Mouse (Mus musculus): Measurements from ENCODE around the gene Tomm40l.

The Tomm40l gene

GRCm38 (mm10) chr1:171222238-171223155, at the start of gene Tomm40l:
Gene Tomm40l, minus strand, starts transcription at chr1:171222514.
- peak; percentile 96 for DNase-seq (ENCODE audit: low read depth)

DNA sequence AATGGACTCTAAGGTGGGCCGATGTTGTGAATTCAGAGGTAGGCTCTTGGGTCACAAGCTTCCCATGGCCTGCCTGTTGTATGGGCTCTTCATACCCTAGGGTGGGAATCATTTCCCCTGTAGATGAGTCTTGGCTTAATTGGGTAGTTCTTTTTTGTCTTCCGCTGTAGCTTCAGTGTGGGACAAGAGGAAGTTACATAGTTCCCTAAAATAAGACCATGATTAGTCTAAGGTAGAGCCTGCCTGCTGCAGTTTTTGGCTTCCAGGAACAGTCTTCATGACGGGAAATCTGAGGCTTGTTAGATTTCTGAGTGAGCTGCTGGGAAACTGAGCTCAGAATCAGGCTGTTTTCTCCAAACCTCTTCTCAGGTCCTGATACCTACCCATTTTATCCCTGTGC, 49.8 kb upstream of the Tomm40l start:
- no peak for DNase-seq (ENCODE audit: low read depth)

GRCm38 (mm10) chr1:171271622-171272021, 49.3 kb upstream of the Tomm40l start:
- no peak for DNase-seq (ENCODE audit: low read depth)

DNA sequence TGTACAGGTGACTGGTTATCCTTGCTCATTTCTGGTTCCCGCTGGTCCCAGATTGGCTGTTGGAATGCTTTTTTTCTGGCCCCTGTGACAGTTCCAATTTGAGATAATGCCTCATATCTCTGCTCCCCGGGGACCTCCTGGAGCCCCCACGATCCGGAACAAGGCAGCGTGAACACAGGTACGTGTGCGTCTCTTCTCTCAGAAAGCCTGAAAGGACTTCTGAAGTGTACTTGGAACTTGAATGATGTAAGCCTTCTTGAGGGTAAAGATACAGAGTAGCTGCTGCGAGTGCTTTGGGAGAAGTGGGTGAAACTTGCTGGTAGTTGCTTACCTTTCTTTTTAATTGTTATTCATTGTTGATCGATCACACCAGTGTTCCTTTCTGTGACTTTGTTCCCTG, 48.9 kb upstream of the Tomm40l start:
- DNase-seq (ENCODE audit: low read depth) = no peak

DNA sequence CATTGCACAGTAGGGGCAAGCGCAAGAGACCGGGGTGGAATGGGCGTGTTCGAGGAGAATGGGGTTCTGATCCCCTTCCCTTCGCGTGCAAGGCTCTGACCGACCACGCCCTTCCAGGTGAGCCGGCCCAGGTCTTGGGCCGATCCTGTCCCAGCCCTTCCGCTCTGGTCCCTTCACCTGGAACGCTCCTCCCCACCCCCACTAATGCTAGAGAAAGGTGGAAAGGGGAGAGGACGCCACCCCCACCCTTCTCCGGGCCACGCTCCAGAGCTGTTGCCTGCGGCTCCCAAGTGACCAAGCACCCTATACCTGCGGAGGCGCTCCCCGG, 48.2 kb upstream of the Tomm40l start:
- DNase-seq (ENCODE audit: low read depth) = no peak

DNA sequence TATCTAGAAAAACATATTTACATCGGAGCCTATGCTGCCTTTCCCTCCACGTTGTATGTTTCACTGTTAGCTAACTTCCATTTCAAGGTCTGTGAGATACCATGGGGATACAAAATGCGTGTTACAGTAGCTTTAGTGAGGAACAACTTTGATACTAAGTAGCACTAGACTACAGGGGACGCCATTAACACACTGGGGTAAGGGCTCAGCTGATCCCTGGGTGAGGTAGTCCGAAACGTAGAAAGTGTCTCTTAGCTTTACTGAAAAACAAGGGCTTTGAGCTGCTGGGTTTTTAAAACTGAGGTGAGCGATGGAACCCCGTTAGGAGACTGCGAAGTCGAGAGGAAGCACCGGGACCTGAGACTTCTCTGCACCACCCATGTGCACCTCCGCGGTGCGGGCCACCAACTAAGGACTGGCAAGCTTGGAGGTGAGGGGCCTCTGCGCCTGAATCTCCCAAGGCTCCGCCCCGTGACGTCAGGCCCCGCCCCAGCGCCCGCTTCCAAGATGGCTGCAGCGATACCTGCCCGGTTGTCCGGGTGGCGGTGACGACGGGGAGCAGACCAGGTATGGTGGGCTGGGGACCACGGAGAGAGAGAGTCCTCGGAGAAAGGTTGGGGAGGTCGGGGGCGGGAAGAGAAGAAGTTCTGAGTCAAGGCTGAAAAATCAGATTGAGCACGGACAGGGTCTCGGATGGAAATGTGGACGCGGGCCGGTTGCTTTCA, 47.7 kb upstream of the Tomm40l start, which contains the start of gene B4galt3:
Gene B4galt3 (plus strand): TSS at position 481 of the 725 bp plus-strand sequence.
- peak; percentile 95 for DNase-seq (ENCODE audit: low read depth)

GRCm38 (mm10) chr1:171268341-171268740, 46.0 kb upstream of the Tomm40l start:
- no peak for DNase-seq (ENCODE audit: low read depth)

- no peak for DNase-seq (ENCODE audit: low read depth)
Measured at GRCm38 (mm10) chr1:171265971-171266744, 43.8 kb upstream of the Tomm40l start.

- DNase-seq (ENCODE audit: low read depth) = no peak
Measured at GRCm38 (mm10) chr1:171263666-171264461, 41.5 kb upstream of the Tomm40l start.

GRCm38 (mm10) chr1:171263185-171263611, 40.9 kb upstream of the Tomm40l start:
- DNase-seq (ENCODE audit: low read depth) = no peak

DNA sequence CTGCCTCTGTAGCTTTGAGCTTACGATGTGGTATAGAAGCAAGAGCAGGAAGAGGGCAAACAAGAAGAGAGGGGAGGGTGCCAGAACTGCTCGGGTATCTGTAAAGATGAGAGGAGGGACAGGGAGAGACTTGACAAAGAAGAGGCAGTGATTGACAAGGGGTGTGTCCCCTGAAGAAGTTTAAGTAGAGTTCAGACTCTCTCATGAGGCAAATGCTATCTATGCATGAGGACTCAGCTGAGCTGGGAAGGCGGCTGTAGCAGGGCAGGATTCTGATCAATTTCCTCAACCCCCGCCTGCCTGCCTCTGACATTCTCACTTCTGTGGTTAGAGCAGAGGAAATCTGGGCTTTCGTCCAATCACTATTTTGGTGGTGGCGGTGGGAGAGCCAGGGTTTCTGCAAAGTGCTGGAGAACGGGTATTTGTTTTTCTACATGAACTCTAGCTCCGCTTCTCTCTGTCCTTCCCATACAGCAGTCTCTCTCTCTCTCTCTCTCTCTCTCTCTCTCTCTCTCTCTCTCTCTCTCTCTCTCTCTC, 40.3 kb upstream of the Tomm40l start:
- peak; percentile 76 for DNase-seq (ENCODE audit: low read depth)

GRCm38 (mm10) chr1:171260316-171260715, 38.0 kb upstream of the Tomm40l start:
- DNase-seq (ENCODE audit: low read depth) = no peak

GRCm38 (mm10) chr1:171258921-171259320, 36.6 kb upstream of the Tomm40l start:
- no peak for DNase-seq (ENCODE audit: low read depth)

DNA sequence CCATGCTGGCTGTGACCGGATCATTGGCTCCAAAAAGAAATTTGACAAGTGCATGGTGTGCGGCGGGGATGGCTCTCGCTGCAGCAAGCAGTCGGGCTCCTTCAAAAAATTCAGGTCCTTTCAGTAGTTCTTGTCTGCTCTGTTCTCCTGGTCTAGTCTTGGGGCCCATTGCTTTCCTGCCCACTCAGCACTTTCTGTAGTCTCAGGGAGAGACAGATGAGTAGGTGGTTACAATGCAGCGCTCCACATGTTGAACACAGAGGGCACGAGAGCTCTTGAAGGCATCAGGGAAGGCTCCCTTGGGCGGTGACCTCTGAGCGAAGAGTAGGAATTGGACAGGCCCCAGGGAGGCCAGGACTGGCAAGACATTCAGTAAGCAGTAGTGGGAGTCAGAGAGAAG, 35.5 kb upstream of the Tomm40l start:
- DNase-seq (ENCODE audit: low read depth) = no peak

DNA sequence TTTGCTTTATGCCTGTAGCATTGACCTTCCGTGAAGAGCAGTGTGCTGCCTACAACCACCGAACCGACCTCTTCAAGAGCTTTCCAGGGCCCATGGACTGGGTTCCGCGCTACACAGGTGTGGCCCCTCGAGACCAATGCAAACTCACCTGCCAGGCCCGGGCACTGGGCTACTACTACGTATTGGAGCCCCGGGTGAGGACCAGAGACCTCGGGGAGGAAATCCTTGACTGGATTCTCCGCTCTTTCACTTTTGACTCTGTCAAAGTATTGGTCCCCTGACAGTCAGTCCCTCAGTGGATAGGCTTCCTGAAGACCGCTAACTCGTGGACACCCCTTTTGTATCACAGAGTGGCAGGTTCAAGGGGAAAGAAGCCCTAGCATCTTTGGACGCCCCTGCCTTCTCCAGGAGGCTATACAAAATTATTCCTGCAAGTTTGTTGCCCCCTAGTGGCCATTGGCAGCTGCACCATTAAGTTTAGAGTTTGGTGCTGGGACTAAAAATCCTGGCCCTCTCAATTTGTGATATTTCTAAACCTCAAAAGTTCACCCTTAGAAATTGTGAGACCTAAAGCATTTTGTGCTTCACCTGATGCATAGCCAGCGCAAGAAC, 34.7 kb upstream of the Tomm40l start:
- peak; percentile 78 for DNase-seq (ENCODE audit: low read depth)

- DNase-seq (ENCODE audit: low read depth) = no peak
Measured at GRCm38 (mm10) chr1:171256095-171256818, 33.9 kb upstream of the Tomm40l start.

- no peak for DNase-seq (ENCODE audit: low read depth)
Measured at GRCm38 (mm10) chr1:171252415-171252814, 30.1 kb upstream of the Tomm40l start.

GRCm38 (mm10) chr1:171251594-171252324, 29.4 kb upstream of the Tomm40l start:
- DNase-seq (ENCODE audit: low read depth) = no peak

All from naive thymus-derived CD4-positive, alpha-beta T cell, adult 2 months (primary cell).